Mouse (Mus musculus): ENCODE data around the gene Rab37.

Gene Rab37

DNA sequence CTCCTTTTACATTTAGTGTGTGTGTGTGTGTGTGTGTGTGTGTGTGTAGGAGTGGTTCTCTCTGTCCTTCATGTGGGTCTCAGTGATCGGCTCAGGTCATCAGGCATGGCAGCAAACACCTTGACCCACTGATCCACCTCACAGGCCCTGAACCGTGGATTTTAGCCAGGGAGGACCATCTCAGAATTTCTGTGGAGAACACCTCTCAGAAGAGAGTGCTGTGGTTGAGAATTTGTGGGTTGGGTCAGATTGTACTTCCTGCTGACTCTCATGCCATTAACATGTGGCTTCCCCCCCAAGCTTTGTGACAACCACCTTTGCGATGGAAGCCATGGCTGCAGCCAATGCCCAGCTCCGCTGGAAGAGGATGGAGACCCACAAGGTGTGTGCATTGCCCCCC, 109.3 kb downstream of the Rab37 start:
- DNase-seq = no peak

DNA sequence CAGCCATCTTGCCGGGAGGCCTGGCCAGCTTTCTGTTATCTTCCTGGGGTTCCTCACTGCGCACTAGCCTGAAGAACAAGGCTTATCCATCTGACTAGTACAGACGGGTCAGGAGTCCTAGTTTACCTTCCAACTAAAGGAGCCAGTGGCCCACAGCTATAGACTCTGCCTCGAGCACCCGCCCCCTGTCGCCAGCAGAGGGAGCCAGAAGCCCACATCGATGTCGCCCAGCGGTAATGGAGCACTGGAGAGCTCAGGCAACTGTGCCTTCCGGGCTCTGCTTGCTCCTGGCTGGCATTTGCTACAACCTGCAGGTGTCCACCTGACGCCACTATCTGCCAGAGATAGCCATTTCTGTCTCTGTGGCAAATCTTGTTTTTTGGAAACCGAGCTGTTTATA, 111.1 kb downstream of the Rab37 start:
- peak; percentile 82 for DNase-seq

DNA sequence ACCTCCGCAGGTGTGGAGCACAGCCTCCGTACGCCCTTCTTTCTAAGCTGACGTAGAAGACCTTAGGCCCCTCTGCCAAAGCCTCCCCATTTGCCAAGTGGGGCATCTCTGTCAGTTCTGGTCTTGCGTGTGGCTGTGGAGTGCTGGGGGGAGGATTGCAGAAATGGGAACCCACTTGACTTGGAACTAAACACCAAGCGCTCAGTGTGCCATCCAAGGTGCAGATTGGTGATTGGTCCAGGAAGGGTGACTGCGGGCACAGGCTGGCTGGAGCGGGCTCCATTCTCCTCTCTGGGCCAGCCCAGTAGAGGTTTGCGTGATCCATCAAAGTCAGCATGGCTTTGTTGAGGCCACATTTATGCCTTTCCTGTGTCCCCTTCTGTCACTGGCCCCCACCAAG, 111.5 kb downstream of the Rab37 start:
- peak in 1 of 2 experiments; percentile 6 for DNase-seq

DNA sequence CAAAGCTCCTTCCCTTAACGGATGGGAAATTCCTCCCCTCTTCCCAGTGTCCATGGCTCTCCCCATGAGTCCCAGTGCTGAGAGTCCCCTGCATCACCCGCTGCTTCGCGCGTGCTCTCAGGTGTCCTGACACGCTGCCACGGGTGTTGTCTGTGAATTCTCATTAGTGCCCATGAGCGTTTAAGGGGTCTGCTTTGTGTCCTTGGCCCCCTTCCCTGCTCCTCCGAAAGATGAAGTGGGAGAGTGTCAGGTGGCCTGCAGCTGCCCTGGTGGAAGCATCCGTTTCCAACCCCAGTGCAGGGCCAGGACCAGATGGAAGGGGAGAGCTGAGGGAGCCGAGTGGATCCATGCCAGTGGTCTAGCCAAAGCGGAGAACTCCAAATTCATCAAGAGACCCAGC, 116.9 kb downstream of the Rab37 start:
- DNase-seq = no peak

DNA sequence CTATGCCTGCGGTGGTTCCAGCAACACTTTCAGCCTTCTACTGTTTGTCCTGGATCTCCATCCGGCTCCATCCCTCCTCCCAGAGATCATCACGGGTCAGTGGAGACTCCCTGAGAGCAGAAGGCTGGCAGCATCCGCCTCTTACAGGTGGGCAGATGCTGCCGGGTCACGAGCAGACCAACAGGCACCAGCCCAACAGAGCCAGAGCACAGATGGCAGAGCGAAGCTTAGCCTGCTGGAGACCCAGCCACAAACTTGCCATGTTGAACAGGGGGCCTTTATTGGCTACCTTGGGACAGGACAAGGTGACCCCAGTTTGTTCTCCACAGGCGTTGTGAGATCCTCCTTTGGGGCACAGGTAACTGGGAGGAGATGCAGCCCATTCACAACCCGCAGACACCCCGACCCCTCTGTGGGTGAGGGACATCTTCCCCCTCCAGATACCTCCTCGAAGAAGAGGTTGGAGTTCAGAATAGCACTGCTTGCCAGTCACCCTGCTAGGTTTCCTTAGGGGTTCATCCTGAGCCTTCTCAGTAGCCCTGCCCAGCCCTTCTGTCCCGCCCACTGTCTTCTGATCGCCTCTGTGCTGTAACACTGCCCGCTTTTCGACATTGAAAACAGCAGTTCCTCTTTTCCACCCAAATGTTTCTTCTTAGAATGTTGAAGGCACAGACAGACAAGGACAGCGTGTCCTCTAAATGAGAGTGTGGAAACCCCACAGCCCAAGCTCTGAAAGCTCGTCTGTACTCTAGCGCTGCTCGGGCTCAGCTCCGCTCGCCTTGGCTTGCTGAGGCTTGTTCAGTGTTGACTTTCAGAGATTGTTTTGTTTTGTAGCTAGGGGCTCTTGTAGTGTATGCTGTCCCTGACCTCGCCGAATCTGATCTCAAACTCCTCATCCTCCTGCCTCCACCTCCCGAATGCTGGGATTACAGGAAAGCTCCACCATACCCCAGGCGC, 117.8 kb downstream of the Rab37 start:
- no peak for DNase-seq

DNA sequence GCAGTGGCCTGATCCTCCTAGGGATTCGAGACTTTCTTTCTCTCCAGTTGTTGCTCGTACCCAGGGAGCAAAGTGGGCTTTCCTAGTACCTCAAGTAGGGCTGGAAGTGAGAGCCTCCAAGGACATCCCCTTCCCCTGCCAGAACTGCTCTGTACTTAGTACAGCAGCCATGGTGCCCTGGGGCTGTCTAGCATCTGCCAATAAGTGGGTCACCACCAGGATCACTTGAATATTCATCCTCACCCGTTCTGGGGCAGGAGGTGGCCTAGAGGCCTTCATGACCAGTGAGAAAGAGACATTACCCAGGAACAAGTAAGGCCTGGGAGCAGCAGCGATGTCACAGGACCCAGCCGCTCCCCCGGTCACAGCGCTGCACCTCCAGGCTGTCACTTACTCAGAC, 118.7 kb downstream of the Rab37 start:
- no peak for DNase-seq
